Mouse (Mus musculus) inflammation-experienced regulatory T-cells, adult 6 months (primary cell): ENCODE data around the gene Slc35e3. TPM values are rescaled to one million over a fixed set of nuclear protein-coding genes. Genes with fewer than 3 reads are reported as not detected.

ENCODE experiments used
- ATAC-seq: one replicate; pipeline ENCODE4 v1.8.0; 2017
- polyA plus RNA-seq, 3 experiments: library from polyadenylated mRNA; unstranded; fragments of 100-300 nt; shearing (Covaris generic); gene quantifications; one replicate each; pipeline ENCODE4 v1.2.1; 2017

Slc35e3 gene
- polyA plus RNA-seq, 3 experiments from 2014 or later: 1.8 to 3.5 (median 2.8) TPM

DNA sequence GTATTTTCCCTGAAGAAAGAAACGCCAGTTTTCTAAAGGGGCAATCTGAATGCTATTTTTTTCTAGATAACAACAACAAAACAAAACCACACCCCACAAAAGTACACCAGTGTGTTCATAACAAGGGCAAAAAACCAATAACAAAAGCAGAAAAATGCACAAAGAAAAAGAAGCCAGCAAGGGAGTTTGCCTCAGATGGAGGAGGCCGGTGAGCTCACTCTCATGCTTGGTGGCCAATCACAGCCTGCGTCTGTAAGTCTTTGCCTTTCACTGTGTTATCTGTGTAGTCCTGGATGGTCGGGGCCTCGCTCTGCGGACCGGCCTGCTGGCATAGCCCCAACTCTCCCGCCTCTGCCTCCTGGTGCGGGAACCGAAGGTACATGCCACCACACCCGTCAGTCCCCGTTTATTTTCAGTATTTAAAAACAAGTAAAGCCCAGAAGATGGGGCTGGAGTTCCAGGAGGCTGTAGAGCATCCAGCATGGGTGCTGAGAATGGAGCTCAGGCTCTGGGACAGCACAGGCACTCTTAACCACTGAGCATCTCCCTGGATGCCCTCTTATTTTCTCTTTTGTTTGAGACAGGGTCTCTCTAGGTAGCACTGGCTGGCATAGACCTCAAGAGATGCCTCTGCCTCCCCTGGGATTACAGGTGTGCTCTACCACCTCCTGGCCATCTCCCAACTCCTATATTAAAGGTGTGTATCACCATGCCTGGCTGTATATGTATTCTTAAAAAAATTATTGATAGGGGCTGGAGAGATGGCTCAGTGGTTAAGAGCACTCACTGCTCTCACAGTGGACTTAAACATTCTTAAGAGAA lies 30.3 kb upstream of the Slc35e3 start:
- no peak for ATAC-seq

DNA sequence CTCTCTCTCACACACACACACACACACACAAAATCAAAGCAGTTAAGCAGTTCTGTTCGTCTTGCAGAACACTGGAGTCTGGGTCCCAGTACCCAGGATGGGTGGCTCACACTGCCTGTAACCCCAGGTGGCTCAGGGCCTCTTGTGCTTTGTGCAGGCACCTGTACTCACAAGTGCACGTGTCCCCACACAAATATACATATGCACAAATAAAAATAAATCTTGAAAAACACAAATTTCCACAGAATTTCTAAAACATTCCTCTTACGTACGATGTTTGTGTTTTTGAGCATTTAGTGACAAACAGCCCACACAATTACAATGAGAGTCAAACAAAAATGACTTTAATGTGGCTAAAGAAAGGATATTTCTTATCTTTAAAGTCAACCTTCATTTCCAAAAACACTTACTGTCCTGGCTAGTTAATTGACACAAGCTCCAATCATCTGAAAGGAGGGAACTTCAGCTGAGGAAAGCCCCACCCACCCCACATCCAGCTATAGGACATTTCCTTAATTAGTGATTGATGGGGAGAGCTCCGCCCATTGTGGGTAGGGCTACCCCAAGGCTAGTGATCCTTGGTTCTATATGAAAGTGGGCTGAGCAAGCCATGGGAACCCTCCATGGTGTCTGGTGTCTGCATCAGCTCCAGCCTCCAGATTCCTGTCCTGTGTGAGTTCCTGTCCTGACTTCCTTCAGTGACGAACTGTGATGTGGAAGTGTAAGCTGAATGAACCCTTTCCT lies 29.4 kb upstream of the Slc35e3 start:
- no peak for ATAC-seq

DNA sequence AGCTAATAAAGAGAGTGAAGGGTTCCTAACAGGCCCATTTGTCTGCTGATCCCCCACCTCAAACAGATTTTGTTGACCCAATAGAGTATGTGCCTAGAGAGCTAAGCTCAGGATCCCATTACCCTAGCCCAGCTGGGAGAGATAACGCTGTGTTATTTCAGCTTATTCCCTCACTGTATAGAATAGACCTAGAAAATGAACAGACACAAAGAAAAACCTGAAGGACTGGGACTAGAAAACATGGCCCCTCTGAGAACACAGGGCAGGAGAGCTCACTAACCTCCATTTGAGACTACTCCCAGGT lies 28.6 kb upstream of the Slc35e3 start:
- ATAC-seq: no peak

DNA sequence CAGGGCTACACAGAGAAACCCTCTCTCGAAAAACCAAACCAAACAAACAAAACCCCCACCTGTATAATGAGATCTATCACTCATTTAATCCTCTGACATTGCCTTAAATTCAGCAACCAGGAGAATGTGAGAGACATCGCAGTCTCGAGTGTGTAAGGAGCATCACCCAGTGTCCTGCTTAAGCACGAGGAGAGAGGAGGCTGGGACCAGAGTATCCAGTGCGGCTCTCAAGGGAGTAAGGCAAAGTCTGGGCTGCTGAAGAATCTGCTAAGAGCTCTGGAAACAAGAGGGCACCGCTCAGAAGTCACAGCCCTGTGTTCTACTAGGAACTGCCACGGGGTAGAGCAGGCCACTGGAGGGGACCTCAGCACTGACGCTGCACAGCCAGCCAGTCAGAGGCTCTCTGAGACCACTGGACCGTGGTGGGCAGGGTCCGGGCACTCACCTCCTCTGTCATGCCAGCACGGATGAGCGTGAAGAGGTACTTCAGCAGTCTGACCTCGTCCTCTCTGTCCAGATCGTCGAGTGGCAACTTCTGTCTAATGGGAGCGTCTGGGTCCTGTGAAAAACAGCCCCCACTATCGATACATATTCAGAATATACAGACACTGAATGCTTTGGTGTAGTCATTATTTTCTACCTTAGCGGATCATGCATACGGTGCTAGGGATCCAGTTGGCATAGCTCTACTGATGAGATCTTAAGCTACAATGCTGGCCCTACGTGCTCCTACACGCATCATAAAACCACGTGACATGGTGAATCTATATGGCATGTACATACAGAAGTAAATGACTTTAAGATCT lies 28.0 kb upstream of the Slc35e3 start:
- ATAC-seq: no peak

DNA sequence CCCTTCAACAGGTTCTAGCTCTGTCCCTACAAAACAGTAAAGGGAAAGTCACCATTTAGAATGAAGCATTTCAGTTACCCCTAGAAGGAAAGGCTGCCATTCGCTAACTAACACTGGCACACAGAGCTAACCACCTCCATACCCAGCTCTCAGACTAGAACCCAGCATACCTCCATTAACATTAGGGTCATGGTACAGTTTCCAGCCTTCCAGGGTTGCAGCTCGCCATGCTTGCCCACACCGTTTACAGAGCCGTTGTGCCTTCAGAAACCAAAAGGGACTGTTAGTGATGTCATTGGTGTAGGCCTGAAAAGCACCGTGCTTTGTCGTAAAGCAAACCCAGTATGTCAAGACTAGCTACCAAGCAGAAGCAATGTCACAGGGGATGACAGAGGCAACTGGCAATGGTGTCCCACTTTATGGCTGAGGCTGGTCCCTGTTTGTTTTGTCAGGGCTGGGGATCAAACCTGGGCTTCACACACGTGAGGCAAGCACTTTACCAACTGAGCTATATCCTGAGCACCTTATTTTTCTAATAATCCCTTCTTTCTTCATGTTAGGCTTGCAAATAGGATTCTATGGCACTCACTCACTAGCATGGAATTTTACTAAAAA lies 27.0 kb upstream of the Slc35e3 start:
- no peak for ATAC-seq

DNA sequence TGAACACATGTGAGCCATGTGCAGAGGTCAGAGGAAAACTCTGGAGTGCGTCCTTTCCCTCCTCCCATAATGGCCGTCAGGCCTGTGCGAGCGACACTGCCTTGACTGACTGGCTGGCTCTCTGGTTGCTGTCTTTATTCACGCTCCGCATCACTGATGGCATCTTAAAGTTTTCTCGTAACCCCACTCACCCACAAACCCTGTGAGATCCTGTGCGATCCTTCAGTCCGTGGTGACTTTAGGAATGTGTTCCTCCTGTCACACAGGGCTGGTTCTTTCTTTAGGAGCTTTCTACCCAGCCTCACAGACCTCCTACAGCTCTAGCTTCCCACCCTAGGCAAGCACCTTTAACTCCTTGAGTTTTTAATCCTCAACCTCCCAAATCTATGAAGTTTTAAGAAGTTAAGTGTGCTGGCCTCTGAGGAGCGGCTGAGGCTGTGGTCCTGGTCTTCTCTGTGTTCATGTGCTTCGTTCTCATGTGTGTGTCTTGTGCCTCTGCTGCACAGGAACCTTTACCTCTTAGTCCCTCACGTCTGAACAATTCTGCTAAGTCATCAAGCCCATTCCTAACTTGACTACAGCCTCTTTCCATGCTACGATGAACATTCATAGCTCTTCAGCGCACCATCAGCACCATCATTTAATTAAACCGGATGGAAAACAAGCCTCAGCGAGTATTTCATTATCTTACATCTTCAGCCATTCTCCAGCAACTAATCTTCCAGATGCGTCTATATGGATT lies 26.4 kb upstream of the Slc35e3 start:
- no peak for ATAC-seq

DNA sequence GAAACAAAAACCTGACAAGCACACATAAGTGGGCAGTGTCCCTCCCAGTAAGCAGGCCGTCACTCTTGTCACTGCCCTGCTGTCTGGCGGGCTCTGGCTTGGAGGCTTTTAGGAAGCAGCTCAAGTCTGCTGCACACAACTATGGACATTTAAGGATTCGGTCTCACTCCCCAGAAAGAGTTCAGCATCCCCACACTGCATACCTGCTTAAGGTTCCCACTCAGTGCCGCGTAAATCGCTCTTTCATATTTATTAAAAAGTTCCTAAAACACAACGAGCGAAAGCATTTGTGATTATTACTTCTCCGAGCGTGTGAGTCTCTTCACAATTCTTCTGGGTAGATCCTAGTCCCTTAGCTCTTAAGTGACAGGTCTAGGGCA lies 25.0 kb upstream of the Slc35e3 start:
- no peak for ATAC-seq

DNA sequence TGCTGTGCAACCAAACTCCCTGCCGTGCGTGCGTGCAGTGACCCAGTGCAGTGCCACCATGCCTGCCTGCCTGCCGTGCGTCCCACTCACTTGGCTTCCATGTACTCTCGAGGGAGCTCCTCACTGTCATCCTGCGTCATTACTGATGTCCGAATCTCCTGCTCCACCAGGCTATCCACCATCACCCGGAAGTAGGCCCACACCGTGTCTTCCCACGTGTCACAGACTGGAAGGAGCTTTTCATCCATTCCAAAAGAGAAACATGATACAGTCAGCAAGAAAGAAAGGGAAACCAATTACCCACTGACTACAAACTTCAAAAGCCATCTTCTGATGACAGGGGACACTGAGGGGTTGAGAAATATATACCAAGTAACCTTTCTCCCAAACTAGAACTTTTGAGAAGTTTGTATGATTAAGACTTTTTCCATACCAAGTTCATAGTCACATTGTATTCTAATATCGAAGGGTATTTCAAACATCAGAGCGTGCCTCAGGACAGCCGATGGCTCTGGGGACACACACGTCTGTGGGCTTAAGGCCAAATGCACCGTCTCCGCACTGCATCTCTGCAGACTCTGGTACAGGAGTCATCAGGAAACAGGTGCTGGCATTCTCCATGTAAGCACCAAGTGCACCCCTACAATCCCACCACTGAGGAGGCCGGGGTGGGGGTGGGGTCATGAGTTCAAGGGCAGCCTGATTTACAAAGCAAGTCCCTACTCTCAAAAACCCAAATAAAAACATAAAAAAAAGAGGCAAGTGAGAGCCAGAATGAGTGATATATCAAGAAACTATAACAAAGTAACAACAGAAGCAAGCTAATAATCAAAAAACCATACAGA lies 24.3 kb upstream of the Slc35e3 start:
- ATAC-seq: no peak

DNA sequence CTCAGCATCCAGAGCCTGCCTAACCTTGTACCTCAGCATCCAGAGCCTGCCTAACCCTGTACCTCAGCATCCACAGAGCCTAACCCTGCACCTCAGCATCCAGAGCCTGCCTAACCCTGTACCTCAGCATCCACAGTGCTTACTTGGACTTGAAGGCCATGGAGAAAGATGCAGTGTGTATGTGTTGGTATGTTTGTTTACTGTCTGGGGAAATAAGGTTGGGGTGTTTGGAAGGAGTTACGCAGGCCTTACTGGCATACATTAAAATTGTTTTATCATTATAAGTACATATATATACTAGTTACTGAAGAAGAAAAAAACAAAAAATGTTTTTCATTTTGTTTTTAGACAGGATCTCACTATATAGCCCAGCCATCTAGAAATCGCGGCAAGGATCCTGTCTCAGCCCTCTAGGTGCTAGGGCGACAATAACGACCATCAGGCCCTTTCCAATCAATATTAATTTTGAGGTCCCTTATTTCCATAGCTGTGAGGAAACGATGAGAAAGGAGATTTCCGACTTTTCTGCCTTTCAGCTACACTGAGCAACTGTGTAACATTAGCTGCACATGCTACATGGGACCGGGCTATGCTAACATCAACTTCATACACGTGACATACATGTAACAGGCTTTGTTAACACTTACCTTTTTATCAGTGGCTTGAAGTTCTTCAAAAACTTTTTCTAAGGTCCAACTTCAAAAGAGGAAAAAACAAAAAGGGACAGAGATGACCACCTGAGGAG lies 23.5 kb upstream of the Slc35e3 start:
- ATAC-seq: no peak

DNA sequence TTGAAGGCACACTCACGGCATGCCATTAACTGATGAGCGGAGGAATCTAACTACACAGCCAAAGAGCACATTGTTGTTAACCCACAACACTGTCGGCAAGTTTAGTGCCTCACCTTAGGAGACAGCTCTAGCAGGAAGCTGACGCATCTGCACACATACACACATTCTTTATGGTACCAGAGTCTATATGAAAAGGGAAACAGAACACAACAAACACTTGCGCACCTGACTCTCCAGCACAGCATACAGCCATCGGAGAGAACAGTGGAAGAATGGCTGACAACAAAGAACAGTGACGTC lies 21.9 kb upstream of the Slc35e3 start:
- ATAC-seq: no peak

DNA sequence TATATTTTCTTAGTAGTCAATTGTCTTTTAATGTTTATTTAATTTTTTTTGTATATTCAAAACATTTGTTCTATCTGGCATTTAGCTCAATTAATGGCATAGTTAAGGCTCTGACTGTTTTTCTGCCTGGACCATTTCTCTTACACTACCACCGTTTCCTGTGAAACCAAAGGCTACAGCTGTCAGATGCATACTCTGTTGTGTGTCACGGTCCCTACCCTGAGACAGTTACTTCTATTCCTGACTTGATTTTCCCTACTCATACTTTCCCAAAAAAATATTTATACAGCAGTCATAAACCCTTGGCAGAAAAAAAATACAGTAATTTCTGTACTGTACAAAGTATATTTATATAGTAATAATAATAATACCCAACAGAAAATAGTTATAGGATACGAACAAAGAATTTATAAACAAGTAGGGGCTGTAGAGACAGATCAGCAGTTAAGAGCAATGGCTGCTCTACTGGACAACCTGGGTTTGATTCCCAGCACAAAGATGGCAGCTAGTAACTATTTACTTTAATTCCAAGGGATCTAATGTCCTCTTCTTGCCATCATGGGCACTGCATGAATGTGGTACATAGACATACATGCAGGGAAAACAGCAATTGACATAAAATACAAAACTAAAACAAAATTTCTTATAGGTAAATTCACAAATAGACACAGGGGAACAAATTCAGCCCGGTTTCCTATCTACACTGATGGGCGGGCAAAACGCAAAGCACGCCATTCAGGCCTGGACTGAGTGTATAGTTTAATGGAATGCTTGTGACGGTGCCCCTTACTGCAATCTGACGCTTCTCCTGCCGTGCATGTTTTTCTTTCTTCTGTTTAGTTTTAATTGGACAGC lies 21.3 kb upstream of the Slc35e3 start:
- ATAC-seq: no peak

DNA sequence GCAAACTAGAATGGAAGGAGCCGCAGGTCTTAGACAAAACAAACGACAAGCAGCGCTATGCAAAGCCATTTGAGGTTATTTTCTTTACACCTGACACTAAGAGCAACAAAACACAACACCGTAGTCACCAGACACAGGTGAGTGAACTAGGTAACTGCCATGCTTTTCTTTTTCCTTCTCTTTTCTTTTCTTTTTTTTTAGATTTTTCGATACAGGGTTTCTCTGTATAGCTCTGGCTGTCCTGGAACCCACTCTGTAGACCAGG lies 20.7 kb upstream of the Slc35e3 start:
- ATAC-seq: no peak

DNA sequence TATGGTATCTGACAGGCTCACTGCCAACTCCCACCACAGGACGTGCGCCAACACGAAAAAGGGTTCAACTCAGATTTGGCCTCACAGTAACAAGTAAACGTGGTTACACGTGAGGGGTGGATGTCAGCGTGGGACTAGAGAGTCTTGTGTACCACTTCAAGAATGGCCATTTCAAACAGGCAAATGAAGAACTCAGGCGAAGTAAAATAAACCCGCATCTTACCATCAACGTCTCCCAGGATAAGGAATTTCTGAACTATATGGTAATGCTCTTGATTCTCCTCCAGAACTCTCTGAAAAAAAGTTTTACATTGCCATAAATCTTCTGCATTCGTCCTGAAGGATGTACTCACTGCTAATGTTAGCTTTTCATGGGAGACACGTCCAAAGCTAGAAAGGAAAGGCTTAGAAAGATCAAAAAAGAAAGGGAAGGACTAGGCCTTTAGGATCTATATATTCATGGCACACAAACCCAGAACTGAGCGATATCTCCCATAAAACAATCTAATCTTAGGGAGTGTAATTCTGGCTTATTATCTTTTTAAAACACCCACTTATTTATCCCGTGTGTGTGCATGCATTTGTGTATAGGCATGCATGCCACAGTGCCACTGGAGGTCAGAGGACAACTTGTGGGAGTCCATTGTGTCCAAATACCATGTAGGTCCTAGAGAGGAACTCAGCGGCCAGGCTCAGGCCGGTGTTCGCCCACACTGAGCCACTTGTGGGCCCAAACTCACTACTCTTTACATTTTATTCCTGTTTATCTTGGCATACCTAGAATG lies 20.1 kb upstream of the Slc35e3 start:
- no peak for ATAC-seq

DNA sequence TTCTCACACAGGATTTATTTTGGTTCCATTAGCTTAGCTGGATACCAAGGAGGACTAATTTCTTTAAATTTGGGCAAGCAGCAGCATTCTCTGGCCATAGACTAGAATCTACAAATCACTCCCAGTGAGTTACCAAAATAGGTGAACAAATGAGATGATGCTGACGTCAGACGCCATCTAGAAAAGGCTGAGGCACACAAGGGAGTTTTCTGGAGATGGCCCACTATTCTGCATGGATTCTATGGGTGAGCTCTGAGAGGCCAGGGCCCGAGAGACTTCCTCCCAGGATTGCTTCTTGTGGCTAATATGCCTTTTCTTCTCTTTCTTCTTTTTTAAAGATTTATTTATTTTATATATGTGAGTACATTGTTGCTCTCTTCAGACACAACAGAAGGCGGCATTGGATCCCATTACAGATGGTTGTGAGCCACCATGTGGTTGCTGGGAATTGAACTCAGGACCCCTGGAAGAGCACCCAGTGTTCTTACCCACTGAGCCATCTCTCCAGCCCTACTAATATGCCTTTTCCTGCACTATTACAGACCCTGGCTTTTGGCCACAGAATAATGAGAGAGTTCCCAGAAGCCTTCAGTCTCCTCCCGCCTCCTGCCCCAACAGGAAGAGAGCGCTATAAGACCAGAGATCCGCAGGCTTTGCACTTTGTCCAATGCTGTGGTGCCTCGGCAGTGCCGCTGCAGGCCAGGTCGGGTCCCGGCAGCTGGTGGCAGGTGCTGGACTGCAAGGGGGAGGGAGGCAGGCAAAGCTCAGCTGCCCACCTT lies 19.1 kb upstream of the Slc35e3 start:
- no peak for ATAC-seq

DNA sequence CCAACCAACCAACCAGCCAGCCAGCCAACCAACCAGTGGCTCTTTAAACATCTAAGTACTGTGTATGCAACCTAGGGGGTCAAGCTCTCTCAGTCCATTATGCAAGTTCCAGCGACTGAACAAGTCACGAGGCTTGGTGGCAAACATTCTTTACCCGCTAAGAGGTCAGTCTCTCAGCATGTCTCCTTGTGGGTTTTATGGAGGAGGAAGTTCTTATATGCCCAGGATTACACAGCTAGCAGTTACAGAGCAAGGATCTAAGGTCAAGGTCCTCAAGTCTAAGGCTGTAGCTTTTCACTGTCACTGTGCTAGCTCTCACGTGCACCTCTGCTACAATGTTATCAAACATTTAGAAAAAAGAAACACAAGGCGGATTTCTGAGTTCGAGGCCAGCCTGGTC lies 18.4 kb upstream of the Slc35e3 start:
- ATAC-seq: no peak

DNA sequence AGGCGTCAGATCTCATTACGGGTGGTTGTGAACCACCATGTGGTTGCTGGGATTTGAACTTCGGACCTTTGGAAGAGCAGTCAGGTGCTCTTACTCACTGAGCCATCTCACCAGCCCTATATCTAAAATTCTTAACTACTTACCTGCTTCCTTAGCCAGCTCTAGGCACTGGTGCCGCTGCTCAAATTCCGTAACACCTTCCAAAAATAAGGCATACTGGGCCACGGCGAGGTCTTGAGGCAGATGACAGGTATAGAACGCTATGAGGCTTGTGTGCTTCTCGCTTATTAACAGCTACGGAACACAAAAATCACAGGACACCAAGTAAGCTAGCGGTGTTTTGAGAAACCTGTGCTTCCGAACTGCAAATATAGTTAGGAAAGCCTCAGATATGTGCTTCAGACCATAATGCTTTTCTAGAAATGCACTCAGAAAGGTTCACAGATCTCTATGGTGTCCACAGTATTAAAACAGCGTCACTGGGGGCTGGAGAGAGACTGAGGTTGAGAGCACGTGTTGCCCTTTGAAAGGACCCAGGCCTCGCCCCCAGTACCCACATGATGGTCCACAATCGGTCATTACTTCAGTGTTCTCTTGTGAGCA lies 17.5 kb upstream of the Slc35e3 start:
- ATAC-seq: no peak

DNA sequence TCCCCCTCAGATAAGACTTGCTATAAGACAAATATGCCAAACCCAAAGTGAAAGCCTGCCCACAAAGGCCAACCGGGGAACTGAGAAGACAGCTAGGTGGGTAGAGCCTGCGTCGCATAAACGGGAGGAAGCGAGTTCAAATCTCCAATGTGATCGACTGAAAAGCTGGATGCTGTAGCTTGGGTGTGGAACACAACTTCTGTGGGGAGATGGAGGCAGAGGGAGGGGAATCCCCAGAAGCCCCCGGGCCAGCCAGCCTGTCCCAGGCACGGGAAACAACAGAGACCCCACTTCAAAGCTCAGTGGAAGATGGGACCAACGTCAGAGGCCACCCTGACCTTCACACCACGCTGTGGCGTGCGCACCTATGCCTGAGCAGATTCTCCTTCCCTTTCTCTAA lies 16.8 kb upstream of the Slc35e3 start:
- no peak for ATAC-seq

DNA sequence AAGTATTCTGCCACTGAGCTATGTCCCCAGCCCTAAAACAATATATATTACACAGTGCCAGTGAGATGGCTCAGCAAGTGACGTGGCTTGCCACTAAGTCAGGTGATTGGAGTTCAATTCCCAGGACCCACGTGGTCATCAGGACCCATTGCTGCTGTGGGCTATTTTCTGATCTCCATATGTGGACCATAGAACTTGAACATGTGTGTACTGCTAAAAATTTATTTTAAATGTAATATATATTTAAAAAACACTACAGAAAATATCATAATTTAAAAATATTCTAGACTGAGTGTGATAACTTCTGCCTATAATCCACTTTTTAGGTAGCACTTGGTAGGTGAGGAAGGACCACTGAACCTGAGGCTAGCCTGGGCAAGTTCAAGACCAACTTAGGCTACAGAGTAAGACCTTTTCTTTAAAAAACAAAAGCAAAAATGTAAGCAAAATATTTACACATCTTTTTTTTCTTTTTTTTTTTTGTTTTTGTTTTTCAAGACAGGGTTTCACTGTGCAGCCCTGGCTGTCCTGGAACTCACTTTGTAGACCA lies 16.2 kb upstream of the Slc35e3 start:
- no peak for ATAC-seq
